Mouse (Mus musculus) adrenal gland, postnatal 14 days (tissue): ENCODE measurements around the gene Gm14862. TPM values are rescaled to one million over a fixed set of nuclear protein-coding genes. Genes with fewer than 3 reads are reported as not detected.

ENCODE experiments used
- DNase-seq: peaks from one replicate; pipeline ENCODE4 v3.0.0; 2021; ENCODE audit warnings: mixed read lengths
- total RNA-seq: library from RNA; stranded (reverse); gene quantifications from 2 replicates; pipeline ENCODE4 v1.2.3, GENCODE M21; 2021

Gm14862 gene
- total RNA-seq, 1 experiment from 2014 or later: not detected

DNA sequence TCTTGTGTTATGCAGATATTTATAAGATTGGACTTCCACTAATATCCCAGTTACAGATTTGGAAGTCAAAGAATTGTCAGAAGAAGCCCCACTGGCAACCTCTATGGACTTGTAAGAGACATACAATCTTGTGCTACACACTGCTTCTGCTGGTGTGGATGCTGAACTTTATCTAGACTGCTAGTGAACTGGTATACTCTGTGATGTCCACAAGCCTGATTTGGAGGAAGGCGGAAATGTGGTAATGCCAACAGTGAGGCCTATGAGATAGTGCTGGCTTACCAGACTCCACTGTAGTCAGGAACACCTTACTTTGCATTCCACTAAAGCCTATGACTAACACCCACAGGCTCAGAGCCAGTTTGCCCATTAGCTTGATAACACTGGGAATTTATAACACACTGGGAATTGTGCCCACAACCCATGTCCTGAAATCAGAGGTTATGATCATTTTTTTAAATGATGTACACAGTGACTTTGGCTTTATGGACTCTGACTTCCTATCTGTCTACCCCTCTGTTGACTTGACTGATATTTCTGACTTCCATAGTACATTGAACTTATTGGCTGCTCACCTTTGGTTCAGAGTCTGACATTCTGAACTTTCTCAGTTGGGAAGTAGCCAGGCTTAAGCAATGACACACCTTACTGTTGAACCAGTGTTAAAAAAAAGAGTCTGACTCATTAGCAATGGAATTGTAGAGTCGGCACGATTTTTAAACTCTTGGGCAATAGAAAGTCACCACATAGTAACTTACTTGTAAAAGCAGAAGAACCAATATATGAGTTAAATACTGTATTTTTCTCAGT is 34.1 kb downstream of the Gm14862 start:
- DNase-seq: peak; percentile 19

DNA sequence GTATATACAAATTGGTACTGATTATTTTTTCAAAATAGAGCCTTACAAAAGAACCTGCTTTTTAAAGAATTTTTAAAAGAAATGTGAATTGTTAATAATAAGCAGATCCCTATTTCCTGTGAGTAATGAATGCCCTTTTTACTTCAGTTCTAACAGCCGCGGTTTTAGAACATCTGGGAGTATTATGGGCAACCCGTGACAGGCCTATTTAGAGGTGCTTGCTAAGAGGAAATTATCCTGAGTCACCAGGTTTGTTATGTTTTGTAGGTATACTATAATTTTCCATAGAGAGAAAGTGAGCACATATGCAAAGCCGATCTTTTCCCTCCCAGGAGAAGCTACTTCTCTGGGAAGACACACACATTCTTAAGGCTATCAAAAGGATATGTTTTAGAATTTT is 35.0 kb downstream of the Gm14862 start:
- DNase-seq: no peak

DNA sequence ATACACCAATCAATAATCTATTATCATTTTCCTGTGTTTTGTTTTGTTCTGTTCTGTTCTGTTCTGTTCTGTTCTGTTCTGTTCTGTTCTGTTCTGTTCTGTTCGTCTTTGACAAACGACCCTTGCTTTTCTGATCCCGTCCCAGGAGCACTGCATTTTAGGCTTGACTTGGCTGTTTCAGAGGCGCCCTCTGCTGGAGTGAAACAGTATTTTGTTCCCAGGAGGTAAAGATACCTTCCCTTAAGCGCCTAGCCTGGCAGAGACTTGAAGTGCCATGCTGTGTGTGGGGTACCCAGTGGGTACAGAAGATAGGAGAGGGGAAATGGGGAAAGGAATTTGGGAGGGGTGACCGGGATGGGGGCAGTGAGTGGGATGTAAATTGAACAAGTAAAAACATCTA is 35.5 kb downstream of the Gm14862 start:
- DNase-seq: peak; percentile 56

DNA sequence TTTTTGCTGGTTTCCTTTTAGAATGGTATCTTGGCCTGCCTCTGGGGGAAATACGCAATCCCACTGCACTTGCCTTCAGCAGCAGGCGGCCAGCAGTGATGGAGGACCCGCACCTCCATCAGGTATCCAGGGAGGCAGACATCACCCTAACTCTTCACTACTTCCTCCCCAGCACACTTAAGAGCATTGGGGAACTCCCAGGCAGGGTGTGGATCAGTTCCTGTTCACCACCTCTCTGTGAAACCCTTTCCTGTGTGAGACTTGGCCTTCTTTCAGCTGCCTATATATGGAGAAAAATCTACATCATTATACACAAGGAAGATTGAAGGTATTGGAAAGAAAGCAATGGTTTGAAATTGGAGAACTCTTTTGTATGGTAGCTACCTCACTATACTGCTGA is 37.1 kb downstream of the Gm14862 start:
- no peak for DNase-seq

DNA sequence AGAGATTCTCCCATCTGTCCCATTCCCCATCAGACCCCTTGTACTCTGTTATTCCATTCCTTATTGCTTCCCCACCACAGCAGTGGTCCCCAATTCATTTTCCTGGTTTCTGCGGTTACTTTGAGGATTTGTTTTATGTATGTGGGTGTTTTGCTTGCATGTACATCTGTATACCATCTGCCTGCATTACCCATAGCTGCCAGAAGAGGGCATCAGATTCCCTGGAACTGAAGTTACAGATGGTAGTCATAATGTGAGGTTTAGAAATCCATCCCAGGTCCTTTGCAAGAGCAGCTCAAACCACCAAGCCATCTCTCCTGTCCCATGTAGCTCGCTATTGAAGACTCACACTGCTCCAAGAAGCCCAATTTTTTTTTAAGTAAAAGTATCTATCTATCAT is 40.5 kb downstream of the Gm14862 start:
- DNase-seq: no peak

DNA sequence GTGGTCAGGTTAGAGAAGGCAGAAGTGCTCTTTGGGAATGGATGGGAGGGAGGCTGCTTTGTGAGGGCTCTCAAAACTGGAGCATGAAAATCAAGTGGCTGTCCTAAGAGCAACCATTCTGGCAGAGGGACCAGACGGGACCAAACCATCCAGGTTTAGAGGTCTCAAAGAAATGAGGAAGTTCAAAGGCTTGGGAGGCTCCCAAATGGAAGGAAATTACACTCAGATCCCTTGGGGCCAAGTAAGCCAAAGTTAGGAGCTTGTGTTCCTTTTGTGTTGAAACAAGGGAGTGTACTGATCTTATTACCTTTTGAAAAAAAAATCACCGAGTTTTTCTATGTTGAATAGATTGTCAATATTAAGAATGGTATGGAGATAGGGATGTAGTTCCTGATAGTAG is 51.6 kb downstream of the Gm14862 start:
- no peak for DNase-seq

DNA sequence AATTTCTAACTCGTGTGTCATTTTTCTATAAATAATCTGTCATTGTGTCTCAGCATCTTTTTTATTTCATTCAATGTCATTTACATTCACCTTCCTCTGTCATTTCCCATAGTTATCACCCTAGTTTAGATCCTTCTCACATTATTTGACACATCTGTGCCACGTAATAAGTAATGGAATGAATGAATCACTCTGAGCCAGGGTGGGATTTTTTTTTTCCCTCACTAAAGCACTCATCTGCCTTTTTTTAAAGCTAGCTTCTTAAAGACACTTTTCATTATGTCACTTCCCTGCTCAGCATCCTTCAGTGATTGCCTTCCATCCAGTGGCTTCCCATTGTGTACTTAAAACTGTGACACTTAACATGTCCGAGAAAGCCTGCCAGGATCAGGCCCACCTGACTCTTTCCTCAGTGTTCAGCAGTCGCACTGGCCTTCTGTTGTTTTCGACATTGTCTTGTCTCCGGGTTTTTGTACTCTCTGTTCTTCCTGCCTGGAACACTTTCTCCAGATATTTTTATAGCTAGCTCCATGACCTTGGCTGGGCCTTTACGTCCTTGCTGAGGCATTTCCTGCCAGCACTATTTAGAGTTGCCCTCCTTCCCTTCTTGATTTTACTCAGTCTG is 53.8 kb downstream of the Gm14862 start:
- peak; percentile 27 for DNase-seq

DNA sequence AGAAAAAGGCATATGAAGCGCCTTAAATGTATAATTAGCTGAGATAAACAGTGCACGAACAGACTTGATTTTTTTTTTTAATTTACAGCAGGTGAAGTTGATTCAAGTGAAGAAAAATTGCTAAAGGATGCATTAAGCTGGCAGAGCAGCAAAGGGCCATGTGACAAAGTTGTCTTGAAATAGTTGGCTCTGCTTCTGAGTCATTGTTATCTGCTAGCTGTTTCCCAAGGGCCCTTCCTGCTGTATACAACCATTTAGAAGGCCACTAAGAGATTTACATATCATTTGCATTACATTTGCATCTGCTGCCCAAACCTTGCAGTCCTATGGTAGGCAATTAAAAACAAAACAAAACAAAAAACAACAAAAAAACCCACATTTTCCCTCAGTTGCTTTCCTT is 54.7 kb downstream of the Gm14862 start:
- no peak for DNase-seq

Other genes starting within 250 kb of the Gm14862 start
- gene Fthl17e, start 223.4 kb downstream of the Gm14862 start, total RNA-seq: not detected in 2 replicates
- gene Fthl17f, start 193.9 kb downstream of the Gm14862 start, total RNA-seq: not detected in 2 replicates
- gene 4930402K13Rik, start 152.3 kb downstream of the Gm14862 start, total RNA-seq: not detected in 2 replicates
- gene Lancl3, start 57.0 kb downstream of the Gm14862 start, total RNA-seq: 1.9 and 2.7 TPM in 2 replicates
- 2.1 and 2.9 TPM in 2 replicates for gene Xk, start 15.9 kb upstream of the Gm14862 start, total RNA-seq
- not detected in 2 replicates for gene H2al1m, start 26.9 kb upstream of the Gm14862 start, total RNA-seq
- not detected in 2 replicates for gene H2al1k, start 93.7 kb upstream of the Gm14862 start, total RNA-seq
- 6.6 and 10.3 TPM in 2 replicates for gene Cybb, start 230.9 kb upstream of the Gm14862 start, total RNA-seq